16 mouse cellular contexts compared by ENCODE assay signal in genomic region chr4:81490556-81490955, GRCm38 (mm10).
"Had no signal": no experiment of that assay in that cellular context is flagged by ENCODE, and none has a peak within 500 bp of the region (broad histone marks: within the 10 kb centered on the region; RNA-seq: fewer than 3 reads in every experiment).

No protein-coding gene starts in this region.

- H3K4me3 ChIP-seq: neural tube, embryonic 13.5 days; neural tube, embryonic 15.5 days; stomach, embryonic 15.5 days had no signal

- H3K36me3 ChIP-seq: neural tube, embryonic 13.5 days; neural tube, embryonic 15.5 days; stomach, embryonic 15.5 days had no signal

- H3K27me3 ChIP-seq: neural tube, embryonic 13.5 days; neural tube, embryonic 15.5 days; stomach, embryonic 15.5 days had no signal

- DNase-seq: retina, postnatal 1 day; right cerebral cortex, adult 18-20 months; right cerebral cortex, postnatal 14 days; right cerebral cortex, postnatal 25 days; right cerebral cortex, postnatal 4 days; spleen, adult 18-20 months; thymus, adult 18-20 months; thymus, adult 2 months; thymus, postnatal 14 days; thymus, postnatal 25 days; thymus, postnatal 36 days; thymus, postnatal 4 days had no signal

- H3K4me1 ChIP-seq: neural tube, embryonic 13.5 days; neural tube, embryonic 15.5 days; stomach, embryonic 15.5 days had no signal

- H3K27ac ChIP-seq: neural tube, embryonic 13.5 days; neural tube, embryonic 15.5 days; stomach, embryonic 15.5 days; stomach, postnatal 0 days had no signal

- H3K4me2 ChIP-seq: neural tube, embryonic 13.5 days; neural tube, embryonic 15.5 days; stomach, embryonic 15.5 days had no signal

- H3K9ac ChIP-seq: neural tube, embryonic 13.5 days; neural tube, embryonic 15.5 days; stomach, embryonic 15.5 days had no signal

- H3K9me3 ChIP-seq: neural tube, embryonic 13.5 days; neural tube, embryonic 15.5 days; stomach, embryonic 15.5 days had no signal
